Mouse (Mus musculus) myocyte (in vitro differentiated cells): ENCODE measurements around the gene Gprc5b. TPM values are rescaled to one million over a fixed set of nuclear protein-coding genes. Genes with fewer than 3 reads are reported as not detected.

ENCODE experiments used
- H3K27me3 ChIP-seq: one replicate; pipeline ENCODE4 v1.6.1; 2011; ENCODE audit not compliant: control insufficient read depth, insufficient read depth, insufficient read length
- H3K36me3 ChIP-seq: one replicate; pipeline ENCODE4 v1.6.1; 2011; ENCODE audit not compliant: control insufficient read depth, insufficient read depth
- H3K4me2 ChIP-seq: one replicate; pipeline ENCODE4 v1.6.1; 2011; ENCODE audit warnings: low read depth, control low read depth
- H3K4me3 ChIP-seq: one replicate; pipeline ENCODE4 v1.5.1; 2011; ENCODE audit warnings: mild to moderate bottlenecking, control low read depth, moderate library complexity
- H3K79me2 ChIP-seq: one replicate; pipeline ENCODE4 v1.6.1; 2011; ENCODE audit not compliant: control insufficient read depth, insufficient read depth
- H3ac ChIP-seq: one replicate; pipeline ENCODE4 v1.6.1; 2011; ENCODE audit not compliant: control insufficient read depth, insufficient read length
- CEBPB ChIP-seq: IDR thresholded peaks from 2 replicates; pipeline ENCODE4 v1.6.1; 2011; ENCODE audit warnings: mild to moderate bottlenecking, moderate library complexity; ENCODE audit not compliant: poor library complexity, insufficient read depth, severe bottlenecking
- E2F4 ChIP-seq: IDR thresholded peaks from one replicate; pipeline ENCODE4 v1.6.1; 2011; ENCODE audit warnings: mild to moderate bottlenecking, control low read depth, moderate library complexity; ENCODE audit not compliant: insufficient read depth
- MAX ChIP-seq: IDR thresholded peaks from one replicate; pipeline ENCODE4 v1.6.1; 2011; ENCODE audit warnings: low read depth, mild to moderate bottlenecking, control low read depth
- MYOD1 ChIP-seq, 3 experiments: IDR thresholded peaks; one replicate each; pipeline ENCODE4 v1.6.1; 2011; ENCODE audit warnings: control low read depth in 2 of 3, low read depth in 2 of 3, mild to moderate bottlenecking in 2 of 3, moderate library complexity in 1 of 3; ENCODE audit not compliant: insufficient read length in 2 of 3, control insufficient read depth in 1 of 3
- MYOG ChIP-seq, 3 experiments: IDR thresholded peaks; one replicate each; pipeline ENCODE4 v1.6.1; 2011; ENCODE audit warnings: control low read depth in 2 of 3, low read depth in 2 of 3, mild to moderate bottlenecking in 2 of 3; ENCODE audit not compliant: insufficient read length in 2 of 3, control insufficient read depth in 1 of 3, insufficient read depth in 1 of 3
- POLR2A ChIP-seq: IDR thresholded peaks from one replicate; pipeline ENCODE4 v1.6.1; 2011; ENCODE audit warnings: low read depth, mild to moderate bottlenecking, control low read depth, moderate library complexity; ENCODE audit not compliant: insufficient read length
- POLR2AphosphoS2 ChIP-seq: IDR thresholded peaks from one replicate; pipeline ENCODE4 v1.6.1; 2011; ENCODE audit warnings: low read depth, control low read depth; ENCODE audit not compliant: insufficient read length
- REST ChIP-seq: IDR thresholded peaks from one replicate; pipeline ENCODE4 v1.6.1; 2011; ENCODE audit warnings: mild to moderate bottlenecking, control low read depth, moderate library complexity; ENCODE audit not compliant: insufficient read depth, insufficient read length
- SRF ChIP-seq: IDR thresholded peaks from one replicate; pipeline ENCODE4 v1.6.1; 2011; ENCODE audit warnings: low read depth; ENCODE audit not compliant: control insufficient read depth, insufficient read length
- TCF12 ChIP-seq: IDR thresholded peaks from one replicate; pipeline ENCODE4 v1.6.1; 2011; ENCODE audit warnings: mild to moderate bottlenecking, control low read depth; ENCODE audit not compliant: poor library complexity, insufficient read depth, severe bottlenecking
- TCF3 ChIP-seq: IDR thresholded peaks from one replicate; pipeline ENCODE4 v1.6.1; 2011; ENCODE audit warnings: low read depth, control low read depth; ENCODE audit not compliant: insufficient read length
- USF1 ChIP-seq: IDR thresholded peaks from one replicate; pipeline ENCODE4 v1.6.1; 2011; ENCODE audit warnings: low read depth, mild to moderate bottlenecking, control low read depth, moderate library complexity
- polyA plus RNA-seq: library from polyadenylated mRNA; unstranded; fragments of >200 nt; fragmentation: generic; extraction: Trizol; gene quantifications from one replicate; pipeline ENCODE4 v1.2.1, GENCODE M21; 2012; ENCODE audit warnings: missing spikeins

The Gprc5b gene
- polyA plus RNA-seq, 1 experiment: 27.5 TPM

GRCm38 (mm10) chr7:118991341-118991884 lies 3.6 kb downstream of the Gprc5b start:
- no peaks in the 10 kb centered on the region for H3K27me3 ChIP-seq
- no peak overlapping the region for H3K4me3 ChIP-seq
- no peak overlapping the region for H3ac ChIP-seq
- no peaks in the 10 kb centered on the region for H3K36me3 ChIP-seq
- no peak overlapping the region for H3K4me2 ChIP-seq
- H3K79me2 ChIP-seq: peaks cover 65% of the 10 kb centered on the region
- TF ChIP-seq MYOD1 (IDR thresholded peaks at IDR 0.05; ENCODE audit: control insufficient read depth in 1 of 3, insufficient read length in 2 of 3, low read depth in 2 of 3) (no peak), POLR2A (no peak), USF1 (no peak), REST (no peak), MAX (no peak), MYOG (IDR thresholded peaks at IDR 0.05; ENCODE audit: control insufficient read depth in 1 of 3, insufficient read depth in 1 of 3, insufficient read length in 2 of 3, low read depth in 2 of 3) (no peak), TCF12 (no peak), CEBPB (no peak), POLR2AphosphoS2 (no peak), SRF (no peak), E2F4 (no peak), TCF3 (no peak)

GRCm38 (mm10) chr7:118990282-118990681 lies 4.7 kb downstream of the Gprc5b start:
- Histone ChIP-seq H3K79me2 (peaks cover 74% of the 10 kb centered on the region), H3K27me3 (no peaks in the 10 kb centered on the region), H3K4me2 (no peak overlapping the region), H3K36me3 (no peaks in the 10 kb centered on the region), H3K4me3 (no peak overlapping the region), H3ac (no peak overlapping the region)
- TF ChIP-seq USF1 (no peak), MYOD1 (IDR thresholded peaks at IDR 0.05; ENCODE audit: control insufficient read depth in 1 of 3, insufficient read length in 2 of 3, low read depth in 2 of 3) (no peak), SRF (no peak), CEBPB (no peak), TCF12 (no peak), POLR2A (no peak), MYOG (IDR thresholded peaks at IDR 0.05; ENCODE audit: control insufficient read depth in 1 of 3, insufficient read depth in 1 of 3, insufficient read length in 2 of 3, low read depth in 2 of 3) (no peak), POLR2AphosphoS2 (no peak), MAX (no peak), TCF3 (no peak), REST (no peak), E2F4 (no peak)

- no peaks in the 10 kb centered on the region for H3K27me3 ChIP-seq
- TF ChIP-seq TCF3: no peak
- no peak for TF ChIP-seq MYOD1 (IDR thresholded peaks at IDR 0.05; ENCODE audit: control insufficient read depth in 1 of 3, insufficient read length in 2 of 3, low read depth in 2 of 3)
- no peak for TF ChIP-seq REST
- TF ChIP-seq SRF: no peak
- TF ChIP-seq MYOG (IDR thresholded peaks at IDR 0.05; ENCODE audit: control insufficient read depth in 1 of 3, insufficient read depth in 1 of 3, insufficient read length in 2 of 3, low read depth in 2 of 3): no peak
- TF ChIP-seq POLR2AphosphoS2: no peak
- TF ChIP-seq USF1: no peak
- TF ChIP-seq MAX: no peak
- no peak for TF ChIP-seq E2F4
- no peak for TF ChIP-seq POLR2A
- no peak for TF ChIP-seq TCF12
- no peak for TF ChIP-seq CEBPB
Observed at GRCm38 (mm10) chr7:118989275-118989856, 5.6 kb downstream of the Gprc5b start.

GRCm38 (mm10) chr7:118986369-118986768 lies 8.6 kb downstream of the Gprc5b start:
- H3K4me2 ChIP-seq: no peak overlapping the region
- TF ChIP-seq REST: no peak
- TF ChIP-seq POLR2AphosphoS2: no peak
- TF ChIP-seq MYOD1 (IDR thresholded peaks at IDR 0.05; ENCODE audit: control insufficient read depth in 1 of 3, insufficient read length in 2 of 3, low read depth in 2 of 3): no peak
- no peak for TF ChIP-seq TCF12
- no peak for TF ChIP-seq POLR2A
- no peak for TF ChIP-seq CEBPB
- no peak for TF ChIP-seq MYOG (IDR thresholded peaks at IDR 0.05; ENCODE audit: control insufficient read depth in 1 of 3, insufficient read depth in 1 of 3, insufficient read length in 2 of 3, low read depth in 2 of 3)
- TF ChIP-seq MAX: no peak
- no peak for TF ChIP-seq TCF3
- TF ChIP-seq USF1: no peak
- TF ChIP-seq SRF: no peak
- no peak for TF ChIP-seq E2F4

More at GRCm38 (mm10) chr7:118989275-118989856, 5.6 kb downstream of the Gprc5b start:
- Histone ChIP-seq H3K36me3 (no peaks in the 10 kb centered on the region), H3K4me2 (no peak overlapping the region), H3K4me3 (no peak overlapping the region), H3ac (no peak overlapping the region), H3K79me2 (peaks cover 74% of the 10 kb centered on the region)

More at GRCm38 (mm10) chr7:118986369-118986768, 8.6 kb downstream of the Gprc5b start:
- peaks cover 44% of the 10 kb centered on the region for H3K79me2 ChIP-seq
- H3K27me3 ChIP-seq: no peaks in the 10 kb centered on the region
- H3K36me3 ChIP-seq: no peaks in the 10 kb centered on the region
- no peak overlapping the region for H3K4me3 ChIP-seq
- no peak overlapping the region for H3ac ChIP-seq
